Mouse (Mus musculus): ENCODE data around the gene Sbf2.
A peak's percentile ranks its signal among the peaks of the same experiment; 100 is the strongest.

Sbf2 gene

GRCm38 (mm10) chr7:110307741-110308140, 307.0 kb downstream of the Sbf2 start:
- DNase-seq (ENCODE audit: low spot score in 2 of 2): no peak

- no peak for DNase-seq (ENCODE audit: low spot score in 2 of 2)
These were observed 308.4 kb downstream of the Sbf2 start for GRCm38 (mm10) chr7:110306281-110306680.

GRCm38 (mm10) chr7:110305486-110305885, 309.2 kb downstream of the Sbf2 start:
- no peak for DNase-seq (ENCODE audit: low spot score in 2 of 2)

- DNase-seq (ENCODE audit: low spot score in 2 of 2): no peak
These were observed 311.8 kb downstream of the Sbf2 start for GRCm38 (mm10) chr7:110302886-110303285.

- DNase-seq (ENCODE audit: low spot score in 2 of 2): no peak
These were observed 315.8 kb downstream of the Sbf2 start for GRCm38 (mm10) chr7:110298739-110299410.

GRCm38 (mm10) chr7:110298090-110298489, 316.6 kb downstream of the Sbf2 start:
- no peak for DNase-seq (ENCODE audit: low spot score in 2 of 2)

GRCm38 (mm10) chr7:110297611-110298010, 317.1 kb downstream of the Sbf2 start:
- no peak for DNase-seq (ENCODE audit: low spot score in 2 of 2)

GRCm38 (mm10) chr7:110296889-110297603, 317.7 kb downstream of the Sbf2 start:
- DNase-seq (ENCODE audit: low spot score in 2 of 2): no peak

GRCm38 (mm10) chr7:110289647-110290046, 325.1 kb downstream of the Sbf2 start:
- DNase-seq (ENCODE audit: low spot score in 2 of 2): no peak

- DNase-seq (ENCODE audit: low spot score in 2 of 2): no peak
These were observed 326.0 kb downstream of the Sbf2 start for GRCm38 (mm10) chr7:110288731-110289191.

GRCm38 (mm10) chr7:110288191-110288604, 326.5 kb downstream of the Sbf2 start:
- DNase-seq (ENCODE audit: low spot score in 2 of 2): no peak

GRCm38 (mm10) chr7:110287476-110288071, 327.1 kb downstream of the Sbf2 start:
- no peak for DNase-seq (ENCODE audit: low spot score in 2 of 2)

GRCm38 (mm10) chr7:110286838-110287475, 327.8 kb downstream of the Sbf2 start:
- peak; percentile 31 to 75 for DNase-seq (ENCODE audit: low spot score in 2 of 2)

- no peak for DNase-seq (ENCODE audit: low spot score in 2 of 2)
These were observed 328.5 kb downstream of the Sbf2 start for GRCm38 (mm10) chr7:110286198-110286732.

- DNase-seq (ENCODE audit: low spot score in 2 of 2): no peak
These were observed 328.9 kb downstream of the Sbf2 start for GRCm38 (mm10) chr7:110285849-110286151.

- no peak for DNase-seq (ENCODE audit: low spot score in 2 of 2)
These were observed 329.5 kb downstream of the Sbf2 start for GRCm38 (mm10) chr7:110285076-110285848.

GRCm38 (mm10) chr7:110283484-110284275, 331.0 kb downstream of the Sbf2 start:
- DNase-seq (ENCODE audit: low spot score in 2 of 2): no peak

GRCm38 (mm10) chr7:110282797-110283196, 331.9 kb downstream of the Sbf2 start:
- DNase-seq (ENCODE audit: low spot score in 2 of 2): no peak

GRCm38 (mm10) chr7:110281435-110282256, 333.1 kb downstream of the Sbf2 start:
- DNase-seq (ENCODE audit: low spot score in 2 of 2): no peak

- no peak for DNase-seq (ENCODE audit: low spot score in 2 of 2)
These were observed 335.5 kb downstream of the Sbf2 start for GRCm38 (mm10) chr7:110279183-110279582.

All from thymus, postnatal 10 days (tissue).